Mouse (Mus musculus) embryonic facial prominence, embryonic 12.5 days (tissue): ENCODE measurements at regions not wholly inside any gene's neighbourhood (a gene's known extent, or its start where the extent isn't known, plus 50 kb on each side); places are given as distances from the start of the nearest gene placed in this dataset.

Source experiments
- ATAC-seq: fragments of 200-750 bp; cut with Nextera tagmentation; 2 replicates; pipeline ENCODE4 v1.8.0; 2017; ENCODE audit not compliant: insufficient number of reproducible peaks, insufficient read depth, low FRiP score, low TSS enrichment
- H3K27ac ChIP-seq: fragments of 300-500 bp; sonication (generic); 2 replicates; pipeline ENCODE4 v1.5.1; 2016; ENCODE audit warnings: mild to moderate bottlenecking
- H3K27me3 ChIP-seq: fragments of 300-500 bp; sonication (generic); 2 replicates; pipeline ENCODE4 v1.6.1; 2016; ENCODE audit warnings: mild to moderate bottlenecking, moderate library complexity
- H3K36me3 ChIP-seq: fragments of 300-500 bp; sonication (generic); 2 replicates; pipeline ENCODE4 v1.6.1; 2016; ENCODE audit warnings: mild to moderate bottlenecking
- H3K4me1 ChIP-seq: fragments of 300-500 bp; sonication (generic); 2 replicates; pipeline ENCODE4 v1.6.1; 2016
- H3K4me2 ChIP-seq: fragments of 300-500 bp; sonication (generic); replicated peaks from 2 replicates; pipeline ENCODE4 v1.6.1; 2016; ENCODE audit warnings: mild to moderate bottlenecking, moderate library complexity
- H3K4me3 ChIP-seq: fragments of 300-500 bp; sonication (generic); 2 replicates; pipeline ENCODE4 v1.5.1; 2016; ENCODE audit warnings: mild to moderate bottlenecking
- H3K9ac ChIP-seq: fragments of 300-500 bp; sonication (generic); 2 replicates; pipeline ENCODE4 v1.6.1; 2016; ENCODE audit warnings: mild to moderate bottlenecking, moderate library complexity
- H3K9me3 ChIP-seq: fragments of 300-500 bp; sonication (generic); 2 replicates; pipeline ENCODE4 v1.6.1; 2016; ENCODE audit warnings: mild to moderate bottlenecking, moderate library complexity
- WGBS: fragments of 180-500 bp; shearing (Covaris S2); methylation state at CpG from one replicate; pipeline ENCODE4 v1.1.7; 2016; 5-methylcytosine and 5-hydroxymethylcytosine counted together

- H3K4me3 ChIP-seq: no peak overlapping the region
- no peak overlapping the region for H3K9ac ChIP-seq
- no peak overlapping the region for H3K4me2 ChIP-seq
- ATAC-seq: 0 out of 2 replicates have a peak, but pooled peaks have one; percentile 52
- no peaks in the 10 kb centered on the region for H3K9me3 ChIP-seq
- 84% methylated on average over 7 of the region's 7 CpGs for WGBS
- H3K36me3 ChIP-seq: no peaks in the 10 kb centered on the region
- no peaks in the 10 kb centered on the region for H3K4me1 ChIP-seq
- no peaks in the 10 kb centered on the region for H3K27me3 ChIP-seq
- no peak overlapping the region for H3K27ac ChIP-seq
Observed at GRCm38 (mm10) chr15:88430941-88431340, 169.2 kb upstream of the Zdhhc25 start.

- no peaks in the 10 kb centered on the region for H3K36me3 ChIP-seq
- H3K4me2 ChIP-seq: no peak overlapping the region
- WGBS: 80% methylated on average over 4 of the region's 4 CpGs
- H3K4me3 ChIP-seq: no peak overlapping the region
- H3K9me3 ChIP-seq: no peaks in the 10 kb centered on the region
- H3K4me1 ChIP-seq: no peaks in the 10 kb centered on the region
- H3K27me3 ChIP-seq: no peaks in the 10 kb centered on the region
- H3K9ac ChIP-seq: no peak overlapping the region
- ATAC-seq: no peak
- H3K27ac ChIP-seq: no peak overlapping the region
Observed at GRCm38 (mm10) chr15:88448272-88448671, 151.8 kb upstream of the Zdhhc25 start.

- Histone ChIP-seq H3K9ac (no peak overlapping the region), H3K4me2 (no peak overlapping the region), H3K36me3 (no peaks in the 10 kb centered on the region), H3K27ac (no peak overlapping the region), H3K4me3 (no peak overlapping the region), H3K9me3 (no peaks in the 10 kb centered on the region), H3K27me3 (no peaks in the 10 kb centered on the region), H3K4me1 (no peaks in the 10 kb centered on the region)
- WGBS: 93% methylated on average over 6 of the region's 6 CpGs
- ATAC-seq: no peak
Observed at GRCm38 (mm10) chr15:88451241-88451640, 148.9 kb upstream of the Zdhhc25 start.

- no peak overlapping the region for H3K4me3 ChIP-seq
- H3K4me1 ChIP-seq: no peaks in the 10 kb centered on the region
- no peak overlapping the region for H3K27ac ChIP-seq
- no peaks in the 10 kb centered on the region for H3K27me3 ChIP-seq
- no peak overlapping the region for H3K9ac ChIP-seq
- ATAC-seq: no peak
- no peak overlapping the region for H3K4me2 ChIP-seq
- WGBS: 28% methylated on average over 12 of the region's 12 CpGs
- H3K9me3 ChIP-seq: no peaks in the 10 kb centered on the region
- H3K36me3 ChIP-seq: no peaks in the 10 kb centered on the region
Observed at GRCm38 (mm10) chr15:88468107-88468506, 132.0 kb upstream of the Zdhhc25 start.

GRCm38 (mm10) chr15:88468810-88469209 is 131.3 kb upstream of the Zdhhc25 start:
- no peak for ATAC-seq
- Histone ChIP-seq H3K27me3 (no peaks in the 10 kb centered on the region), H3K4me1 (no peaks in the 10 kb centered on the region), H3K9ac (no peak overlapping the region), H3K4me2 (no peak overlapping the region), H3K4me3 (no peak overlapping the region), H3K27ac (no peak overlapping the region), H3K9me3 (no peaks in the 10 kb centered on the region), H3K36me3 (no peaks in the 10 kb centered on the region)
- 30% methylated on average over 2 of the region's 2 CpGs for WGBS

- no peaks in the 10 kb centered on the region for H3K27me3 ChIP-seq
- WGBS: 80% methylated on average over 15 of the region's 15 CpGs
Observed at GRCm38 (mm10) chr15:88469508-88470455, 130.3 kb upstream of the Zdhhc25 start.

GRCm38 (mm10) chr15:88472351-88473100 is 127.6 kb upstream of the Zdhhc25 start:
- H3K9ac ChIP-seq: no peak overlapping the region
- no peak for ATAC-seq
- WGBS: 67% methylated on average over 18 of the region's 18 CpGs
- no peak overlapping the region for H3K4me3 ChIP-seq
- H3K27ac ChIP-seq: no peak overlapping the region
- H3K27me3 ChIP-seq: no peaks in the 10 kb centered on the region
- no peaks in the 10 kb centered on the region for H3K36me3 ChIP-seq
- H3K9me3 ChIP-seq: no peaks in the 10 kb centered on the region
- no peak overlapping the region for H3K4me2 ChIP-seq
- H3K4me1 ChIP-seq: no peaks in the 10 kb centered on the region

More at GRCm38 (mm10) chr15:88469508-88470455, 130.3 kb upstream of the Zdhhc25 start:
- Histone ChIP-seq H3K9me3 (no peaks in the 10 kb centered on the region), H3K4me3 (no peak overlapping the region), H3K4me1 (no peaks in the 10 kb centered on the region), H3K9ac (no peak overlapping the region), H3K36me3 (no peaks in the 10 kb centered on the region), H3K4me2 (no peak overlapping the region), H3K27ac (no peak overlapping the region)
- no peak for ATAC-seq

- Histone ChIP-seq H3K4me1 (no peaks in the 10 kb centered on the region), H3K9me3 (no peaks in the 10 kb centered on the region), H3K27me3 (no peaks in the 10 kb centered on the region), H3K36me3 (no peaks in the 10 kb centered on the region), H3K4me3 (no peak overlapping the region), H3K27ac (no peak overlapping the region), H3K9ac (no peak overlapping the region), H3K4me2 (no peak overlapping the region)
- WGBS: 67% methylated on average over 5 of the region's 5 CpGs
- no peak for ATAC-seq
Observed at GRCm38 (mm10) chr15:88473221-88473620, 126.9 kb upstream of the Zdhhc25 start.

- Histone ChIP-seq H3K4me2 (no peak overlapping the region), H3K9me3 (no peaks in the 10 kb centered on the region), H3K27me3 (no peaks in the 10 kb centered on the region), H3K9ac (no peak overlapping the region), H3K4me3 (no peak overlapping the region), H3K4me1 (no peaks in the 10 kb centered on the region), H3K27ac (no peak overlapping the region), H3K36me3 (no peaks in the 10 kb centered on the region)
- WGBS: 80% methylated on average over 6 of the region's 6 CpGs
- no peak for ATAC-seq
Observed at GRCm38 (mm10) chr15:88483471-88483870, 116.6 kb upstream of the Zdhhc25 start.

- no peak overlapping the region for H3K9ac ChIP-seq
- WGBS: 90% methylated on average over 7 of the region's 7 CpGs
- H3K27me3 ChIP-seq: no peaks in the 10 kb centered on the region
- no peak overlapping the region for H3K4me3 ChIP-seq
- ATAC-seq: no peak
- no peak overlapping the region for H3K4me2 ChIP-seq
- H3K27ac ChIP-seq: no peak overlapping the region
- H3K36me3 ChIP-seq: no peaks in the 10 kb centered on the region
- no peaks in the 10 kb centered on the region for H3K9me3 ChIP-seq
- no peaks in the 10 kb centered on the region for H3K4me1 ChIP-seq
Observed at GRCm38 (mm10) chr15:88489715-88490114, 110.4 kb upstream of the Zdhhc25 start.

GRCm38 (mm10) chr15:88490316-88491090 is 109.6 kb upstream of the Zdhhc25 start:
- Histone ChIP-seq H3K27ac (no peak overlapping the region), H3K4me3 (no peak overlapping the region), H3K36me3 (no peaks in the 10 kb centered on the region), H3K4me1 (no peaks in the 10 kb centered on the region), H3K9me3 (no peaks in the 10 kb centered on the region), H3K27me3 (no peaks in the 10 kb centered on the region), H3K4me2 (no peak overlapping the region), H3K9ac (no peak overlapping the region)
- no peak for ATAC-seq
- WGBS: 59% methylated on average over 12 of the region's 12 CpGs
